Mouse (Mus musculus) mouse trophoblast stem cell (cell line): ENCODE results near the gene Tprgl.

Experiments used
- in situ Hi-C, 2 experiments: fragments of 300-500 bp; cut with MseI, MboI; formaldehyde crosslinking; loops; 2 replicates in 1 of 2; 3 replicates in 1 of 2; pipeline ENCODE4 v1.15.1; 2025

Tprgl gene

GRCm38 (mm10) chr4:154119208-154119607, 41.3 kb downstream of the Tprgl start:
- in situ Hi-C loops, result no loop called here

GRCm38 (mm10) chr4:154118782-154119181, 41.7 kb downstream of the Tprgl start:
- in situ Hi-C loops, result no loop called here

GRCm38 (mm10) chr4:154116421-154116820, 44.0 kb downstream of the Tprgl start:
- in situ Hi-C loops, result no loop called here

GRCm38 (mm10) chr4:154109850-154110243, 50.6 kb downstream of the Tprgl start:
- in situ Hi-C loops, result no loop called here

GRCm38 (mm10) chr4:154109216-154109849, 51.1 kb downstream of the Tprgl start:
- in situ Hi-C loops, result no loop called here
